Mouse (Mus musculus): Measurements from ENCODE around the gene Ntpcr.

GRCm38 (mm10) chr8:125741855-125742254, 12.1 kb downstream of the Ntpcr start:
- no peak for TF ChIP-seq CTCF (IDR thresholded peaks at IDR 0.05; ENCODE audit: borderline replicate concordance, control insufficient read depth, extremely low read depth, insufficient read depth, low read length, poor library complexity)
- TF ChIP-seq POLR2A (IDR thresholded peaks at IDR 0.05; ENCODE audit: control insufficient read depth, extremely low read depth, insufficient read depth, low read length, poor library complexity), result no peak
